Mouse (Mus musculus): ENCODE data around the gene Olfr157.

- TF ChIP-seq NRF1 (IDR thresholded peaks at IDR 0.05; ENCODE audit: insufficient read depth, low read depth, low read length, poor library complexity, severe bottlenecking): no peak
- TF ChIP-seq POLR2A (IDR thresholded peaks at IDR 0.05; ENCODE audit: control insufficient read depth in 1 of 2, insufficient read depth in 1 of 2, low read depth in 1 of 2, low read length in 2 of 2, poor library complexity in 1 of 2): no peak
These were observed 16.1 kb downstream of the Olfr157 start, which contains the start of gene Olfr156 for GRCm38 (mm10) chr4:43823845-43824337.
